Mouse (Mus musculus) liver (tissue): ENCODE measurements at regions not wholly inside any gene's neighbourhood (a gene's known extent, or its start where the extent isn't known, plus 50 kb on each side); places are given as distances from the start of the nearest gene placed in this dataset.

Experiments used
- DNase-seq: peaks from one replicate; pipeline ENCODE4 v3.0.0-alpha.2; 2020; ENCODE audit warnings: mixed read lengths

DNA sequence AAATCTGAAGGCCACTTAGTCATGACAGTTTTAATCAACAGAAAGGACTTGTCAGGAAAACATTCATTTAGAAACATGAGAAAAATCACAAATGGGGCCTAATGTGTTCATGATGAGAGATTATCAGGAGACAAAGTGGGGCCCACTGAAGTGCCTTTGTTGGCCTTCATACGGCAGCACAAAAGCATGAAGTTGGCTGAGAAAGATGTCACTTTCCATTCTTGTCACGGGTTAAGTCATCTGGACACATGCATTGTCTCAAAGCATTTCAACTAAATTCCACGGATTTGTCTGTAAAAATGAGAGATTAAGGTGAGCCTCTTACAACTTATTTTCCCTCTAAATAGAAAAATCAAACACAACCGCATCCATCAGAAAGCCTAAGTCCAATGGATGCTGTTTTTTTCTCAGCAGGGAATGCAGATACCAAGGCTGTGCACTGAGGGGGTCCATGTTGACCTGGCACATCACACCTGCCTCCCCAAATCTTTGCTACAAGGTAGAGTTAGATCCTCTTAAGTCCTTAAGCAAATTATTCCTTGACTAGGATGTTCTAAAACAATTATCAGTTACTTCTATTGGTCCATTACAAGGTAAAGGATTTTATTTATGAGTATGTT, 1679.2 kb downstream of the 4930444P10Rik start:
- no peak for DNase-seq

DNA sequence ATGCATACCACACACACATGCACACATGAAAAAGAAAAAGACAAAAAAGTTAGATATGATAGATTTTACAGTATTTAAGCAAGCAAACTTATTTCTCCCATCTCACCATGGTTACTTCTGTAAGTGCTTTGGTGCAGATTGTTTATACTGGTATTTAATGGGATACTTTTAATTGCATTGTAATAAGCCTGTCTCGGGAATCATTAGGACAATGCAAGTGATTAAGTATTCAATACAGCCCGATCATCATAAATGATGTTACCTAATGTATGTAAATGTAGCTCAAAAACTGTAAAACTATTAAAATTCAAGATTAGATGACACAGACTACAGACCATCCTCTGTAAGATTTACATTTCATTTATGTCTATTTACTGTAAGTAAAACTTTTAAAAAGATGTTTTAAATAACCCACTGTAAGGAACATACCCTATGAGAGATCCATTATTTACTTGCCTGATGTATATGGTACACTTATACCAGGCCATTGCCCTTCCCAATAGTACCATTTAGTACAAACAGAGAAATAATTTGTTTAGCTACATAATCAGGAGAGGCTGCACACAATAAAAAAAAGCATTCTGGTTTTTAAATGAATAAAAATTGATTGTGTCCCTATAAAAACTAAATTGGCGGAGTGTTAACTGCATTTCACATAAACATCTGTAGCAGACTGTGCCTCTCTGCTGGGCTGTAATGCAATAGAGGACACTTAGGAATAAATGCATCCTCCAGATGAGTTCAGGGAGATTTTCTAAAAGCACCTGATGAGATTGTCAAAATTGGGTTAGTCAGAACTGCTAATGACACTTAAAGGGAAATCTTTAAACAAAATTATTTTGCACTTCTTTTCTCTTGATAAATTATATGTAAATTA, 1722.9 kb downstream of the 4930444P10Rik start:
- no peak for DNase-seq

DNA sequence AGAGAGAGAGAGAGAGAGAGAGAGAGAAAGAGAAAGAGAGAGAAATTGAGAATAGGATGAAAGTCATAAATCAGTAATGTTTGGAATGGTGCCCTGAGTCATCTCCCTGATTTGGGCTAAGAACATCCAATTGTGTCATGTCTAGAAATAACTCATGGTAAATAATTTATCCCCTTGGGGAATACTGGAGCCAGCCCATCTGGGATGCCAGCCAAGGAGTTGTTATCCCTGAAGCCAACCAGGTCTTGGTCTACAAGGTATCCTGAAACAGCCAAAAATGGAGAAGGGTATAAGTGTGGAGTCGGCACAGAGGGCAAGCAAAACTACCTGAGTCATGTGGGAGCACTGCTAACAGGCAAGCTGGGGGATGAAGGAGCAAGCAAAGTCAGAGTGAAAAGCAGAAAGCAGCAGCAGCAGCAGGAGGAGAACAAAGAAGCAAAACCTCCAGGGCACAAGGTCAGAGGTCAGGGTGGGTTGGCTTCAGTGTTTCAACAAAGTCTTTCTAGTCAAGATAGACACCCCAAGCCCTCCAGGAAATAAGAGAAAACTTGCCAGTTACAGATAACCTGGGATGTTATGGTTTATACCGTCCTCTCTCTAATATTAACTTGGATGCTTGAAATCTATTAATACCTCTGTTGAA, 1733.0 kb downstream of the 4930444P10Rik start:
- DNase-seq = no peak
